Mouse (Mus musculus): ENCODE measurements at regions not wholly inside any gene's neighbourhood (a gene's known extent, or its start where the extent isn't known, plus 50 kb on each side); places are given as distances from the start of the nearest gene placed in this dataset.

DNA sequence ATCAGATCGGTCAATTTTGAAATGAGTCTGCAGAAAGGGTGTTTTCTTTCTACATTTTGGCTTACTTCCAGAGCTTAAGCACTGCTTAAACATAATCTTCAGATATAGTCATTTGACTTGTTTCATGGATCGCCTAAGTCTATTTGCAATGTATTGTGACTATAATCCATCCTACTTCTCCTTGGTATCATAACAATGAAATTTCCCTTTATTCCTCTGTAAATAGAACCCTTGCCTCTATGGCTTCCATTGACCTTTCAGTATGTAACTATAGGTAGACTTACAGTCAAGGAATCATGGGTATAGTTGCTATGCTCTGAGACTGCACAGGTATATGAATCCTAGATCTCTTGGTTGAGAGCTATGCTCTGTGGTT, 509.0 kb upstream of the Cited2 start:
- no peak for TF ChIP-seq CTCF (IDR thresholded peaks at IDR 0.05; ENCODE audit: control insufficient read depth, insufficient read depth, low read length)
- TF ChIP-seq POLR2A (IDR thresholded peaks at IDR 0.05; ENCODE audit: borderline replicate concordance, control insufficient read depth, low read depth, low read length) = no peak

All from bone marrow, adult 2 months (tissue).